Mouse (Mus musculus): Measurements from ENCODE around the gene Hinfp.
"Not testable (repeated sequence)": the region's sequence is repeated elsewhere in the genome, so short reads cannot be mapped to it uniquely, and the experiment has no call there.

Hinfp gene

GRCm38 (mm10) chr9:44335331-44336092 lies 30.0 kb upstream of the Hinfp start:
- in situ Hi-C loops (cut with MboI; ENCODE audit: low pct_unique_long_range_greater_than_20kb in 1 of 2, low sequenced_read_pairs in 2 of 2, unreplicated experiment in 1 of 2), result no loop called here

- in situ Hi-C loops (cut with MboI; ENCODE audit: low pct_unique_long_range_greater_than_20kb in 1 of 2, low sequenced_read_pairs in 2 of 2, unreplicated experiment in 1 of 2), result no loop called here
Observed at GRCm38 (mm10) chr9:44334396-44335330, 29.2 kb upstream of the Hinfp start, which contains the start of gene H2afx. H2afx (plus strand) TSS chr9:44334694.

GRCm38 (mm10) chr9:44332918-44333638 lies 27.6 kb upstream of the Hinfp start:
- in situ Hi-C loops (cut with MboI; ENCODE audit: low pct_unique_long_range_greater_than_20kb in 1 of 2, low sequenced_read_pairs in 2 of 2, unreplicated experiment in 1 of 2), result no loop called here

- in situ Hi-C loops (cut with MboI; ENCODE audit: low pct_unique_long_range_greater_than_20kb in 1 of 2, low sequenced_read_pairs in 2 of 2, unreplicated experiment in 1 of 2), result no loop called here
Observed at GRCm38 (mm10) chr9:44330736-44331135, 25.3 kb upstream of the Hinfp start.

- in situ Hi-C loops (cut with MboI; ENCODE audit: low pct_unique_long_range_greater_than_20kb in 1 of 2, low sequenced_read_pairs in 2 of 2, unreplicated experiment in 1 of 2), result no loop called here
Observed at GRCm38 (mm10) chr9:44327926-44328325, 22.5 kb upstream of the Hinfp start.

- in situ Hi-C loops (cut with MboI; ENCODE audit: low pct_unique_long_range_greater_than_20kb in 1 of 2, low sequenced_read_pairs in 2 of 2, unreplicated experiment in 1 of 2), result no loop called here
Observed at GRCm38 (mm10) chr9:44327064-44327711, 21.7 kb upstream of the Hinfp start.

- in situ Hi-C loops (cut with MboI; ENCODE audit: low pct_unique_long_range_greater_than_20kb in 1 of 2, low sequenced_read_pairs in 2 of 2, unreplicated experiment in 1 of 2), result no loop called here
Observed at GRCm38 (mm10) chr9:44326371-44327063, 21.0 kb upstream of the Hinfp start.

GRCm38 (mm10) chr9:44325768-44326370 lies 20.4 kb upstream of the Hinfp start, which contains the start of gene Dpagt1:
Dpagt1 (plus strand) TSS chr9:44326019.
- in situ Hi-C loops (cut with MboI; ENCODE audit: low pct_unique_long_range_greater_than_20kb in 1 of 2, low sequenced_read_pairs in 2 of 2, unreplicated experiment in 1 of 2), result no loop called here

- in situ Hi-C loops (cut with MboI; ENCODE audit: low pct_unique_long_range_greater_than_20kb in 1 of 2, low sequenced_read_pairs in 2 of 2, unreplicated experiment in 1 of 2), result not testable (repeated sequence)
Observed at GRCm38 (mm10) chr9:44325032-44325767, 19.7 kb upstream of the Hinfp start.

GRCm38 (mm10) chr9:44324147-44324546 lies 18.7 kb upstream of the Hinfp start:
- in situ Hi-C loops (cut with MboI; ENCODE audit: low pct_unique_long_range_greater_than_20kb in 1 of 2, low sequenced_read_pairs in 2 of 2, unreplicated experiment in 1 of 2), result no loop called here

GRCm38 (mm10) chr9:44323656-44324055 lies 18.2 kb upstream of the Hinfp start:
- in situ Hi-C loops (cut with MboI; ENCODE audit: low pct_unique_long_range_greater_than_20kb in 1 of 2, low sequenced_read_pairs in 2 of 2, unreplicated experiment in 1 of 2), result not testable (repeated sequence)

- in situ Hi-C loops (cut with MboI; ENCODE audit: low pct_unique_long_range_greater_than_20kb in 1 of 2, low sequenced_read_pairs in 2 of 2, unreplicated experiment in 1 of 2), result no loop called here
Observed at GRCm38 (mm10) chr9:44320799-44321133, 15.3 kb upstream of the Hinfp start.

GRCm38 (mm10) chr9:44319887-44320798 lies 14.7 kb upstream of the Hinfp start, which contains the start of gene C2cd2l:
C2cd2l (minus strand) TSS chr9:44320285.
- in situ Hi-C loops (cut with MboI; ENCODE audit: low pct_unique_long_range_greater_than_20kb in 1 of 2, low sequenced_read_pairs in 2 of 2, unreplicated experiment in 1 of 2), result no loop called here

- in situ Hi-C loops (cut with MboI; ENCODE audit: low pct_unique_long_range_greater_than_20kb in 1 of 2, low sequenced_read_pairs in 2 of 2, unreplicated experiment in 1 of 2), result no loop called here
Observed at GRCm38 (mm10) chr9:44319105-44319886, 13.8 kb upstream of the Hinfp start.

- in situ Hi-C loops (cut with MboI; ENCODE audit: low pct_unique_long_range_greater_than_20kb in 1 of 2, low sequenced_read_pairs in 2 of 2, unreplicated experiment in 1 of 2), result no loop called here
Observed at GRCm38 (mm10) chr9:44318826-44319095, 13.3 kb upstream of the Hinfp start.
